Mouse (Mus musculus) midbrain, embryonic 16.5 days (tissue): ENCODE measurements at regions not wholly inside any gene's neighbourhood (a gene's known extent, or its start where the extent isn't known, plus 50 kb on each side); places are given as distances from the start of the nearest gene placed in this dataset.
A peak's percentile ranks its signal among the peaks of the same experiment; 100 is the strongest.

Experiments
- ATAC-seq: fragments of 200-750 bp; cut with Nextera tagmentation; 2 replicates; pipeline ENCODE4 v1.8.0; 2017; ENCODE audit warnings: moderate TSS enrichment
- H3K27ac ChIP-seq: fragments of 300-500 bp; sonication (generic); 2 replicates; pipeline ENCODE4 v1.5.1; 2014; ENCODE audit warnings: mild to moderate bottlenecking, low read length, mixed read lengths
- H3K27me3 ChIP-seq: fragments of 300-500 bp; sonication (generic); 2 replicates; pipeline ENCODE4 v1.6.1; 2014; ENCODE audit warnings: low read depth, low read length, mixed read lengths; ENCODE audit not compliant: control insufficient read depth, insufficient read depth
- H3K36me3 ChIP-seq: fragments of 300-500 bp; sonication (generic); 2 replicates; pipeline ENCODE4 v1.6.1; 2014; ENCODE audit warnings: mild to moderate bottlenecking, low read length, moderate library complexity, mixed read lengths; ENCODE audit not compliant: control insufficient read depth, insufficient read depth
- H3K4me1 ChIP-seq: fragments of 300-500 bp; sonication (generic); 2 replicates; pipeline ENCODE4 v1.6.1; 2014; ENCODE audit warnings: mild to moderate bottlenecking, low read length, mixed read lengths; ENCODE audit not compliant: control insufficient read depth, insufficient read depth
- H3K4me2 ChIP-seq: fragments of 300-500 bp; sonication (generic); 2 replicates; pipeline ENCODE4 v1.6.1; 2014; ENCODE audit warnings: mild to moderate bottlenecking, low read length, mixed read lengths
- H3K4me3 ChIP-seq: fragments of 300-500 bp; sonication (generic); 2 replicates; pipeline ENCODE4 v1.5.1; 2014; ENCODE audit warnings: low read depth, mild to moderate bottlenecking, low read length, moderate library complexity, mixed read lengths
- H3K9ac ChIP-seq: fragments of 300-500 bp; sonication (generic); 2 replicates; pipeline ENCODE4 v1.6.1; 2014; ENCODE audit warnings: low read depth, low read length, mixed read lengths
- H3K9me3 ChIP-seq: fragments of 300-500 bp; sonication (generic); replicated peaks from 2 replicates; pipeline ENCODE4 v1.6.1; 2014; ENCODE audit warnings: mild to moderate bottlenecking, low read length, mixed read lengths; ENCODE audit not compliant: control insufficient read depth, poor library complexity, severe bottlenecking
- WGBS: fragments of 180-500 bp; shearing (Covaris S2); extraction: QIAGEN DNeasy Blood & Tissue Kit; methylation state at CpG from one replicate; pipeline ENCODE4 v1.1.7; 2014; 5-methylcytosine and 5-hydroxymethylcytosine counted together

GRCm38 (mm10) chr4:150774289-150774914 lies 79.3 kb upstream of the Errfi1 start:
- H3K27ac ChIP-seq, result no peak overlapping the region
- WGBS, result 87% methylated on average over 7 of the region's 7 CpGs

GRCm38 (mm10) chr4:150771922-150772651 lies 81.6 kb upstream of the Errfi1 start:
- Histone ChIP-seq H3K4me3 (no peak overlapping the region), H3K9ac (no peak overlapping the region), H3K9me3 (0 out of 2 replicates have a peak, but pooled peaks cover 5% of the 10 kb centered on the region), H3K27me3 (no peaks in the 10 kb centered on the region), H3K36me3 (no peaks in the 10 kb centered on the region), H3K27ac (no peak overlapping the region), H3K4me2 (no peak overlapping the region), H3K4me1 (no peaks in the 10 kb centered on the region)
- no peak for ATAC-seq
- 83% methylated on average over 6 of the region's 6 CpGs for WGBS

More at GRCm38 (mm10) chr4:150774289-150774914, 79.3 kb upstream of the Errfi1 start:
- no peak for ATAC-seq
- H3K4me2 ChIP-seq, result no peak overlapping the region
- no peak overlapping the region for H3K4me3 ChIP-seq
- no peaks in the 10 kb centered on the region for H3K36me3 ChIP-seq
- H3K27me3 ChIP-seq, result no peaks in the 10 kb centered on the region
- H3K9ac ChIP-seq, result no peak overlapping the region
- 0 out of 2 replicates have a peak, but pooled peaks cover 5% of the 10 kb centered on the region for H3K9me3 ChIP-seq
- H3K4me1 ChIP-seq, result no peaks in the 10 kb centered on the region

- no peak overlapping the region for H3K27ac ChIP-seq
- H3K27me3 ChIP-seq, result no peaks in the 10 kb centered on the region
- 0 out of 2 replicates have a peak, but pooled peaks cover 5% of the 10 kb centered on the region for H3K9me3 ChIP-seq
- H3K9ac ChIP-seq, result no peak overlapping the region
- H3K4me3 ChIP-seq, result no peak overlapping the region
- H3K4me2 ChIP-seq, result no peak overlapping the region
- H3K36me3 ChIP-seq, result no peaks in the 10 kb centered on the region
- no peak for ATAC-seq
- H3K4me1 ChIP-seq, result no peaks in the 10 kb centered on the region
- 36% methylated on average over 2 of the region's 2 CpGs for WGBS
These were observed 82.2 kb upstream of the Errfi1 start for GRCm38 (mm10) chr4:150771469-150771868.

DNA sequence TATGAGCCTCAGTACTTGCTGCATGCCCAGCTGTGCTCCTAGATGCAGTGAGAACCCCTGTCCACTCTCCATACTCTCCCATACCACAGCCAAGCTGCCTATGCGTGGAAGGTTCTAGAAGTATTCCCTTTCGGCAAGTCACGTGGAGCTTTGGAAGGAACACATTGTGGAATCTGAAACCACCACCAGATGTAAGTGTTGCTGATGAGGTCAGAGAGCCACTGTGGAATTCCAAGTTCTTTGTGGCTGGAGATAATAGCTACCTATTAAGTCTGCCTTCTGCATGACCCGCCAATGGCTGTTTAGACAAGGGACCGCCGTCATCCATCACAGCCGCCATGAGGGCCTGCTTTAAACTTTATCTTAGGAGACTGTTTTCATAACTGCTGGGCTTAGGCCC lies 84.7 kb upstream of the Errfi1 start:
- no peak overlapping the region for H3K27ac ChIP-seq
- no peaks in the 10 kb centered on the region for H3K4me1 ChIP-seq
- H3K4me2 ChIP-seq, result no peak overlapping the region
- no peaks in the 10 kb centered on the region for H3K36me3 ChIP-seq
- 80% methylated on average over 7 of the region's 7 CpGs for WGBS
- no peak overlapping the region for H3K9ac ChIP-seq
- 0 out of 2 replicates have a peak, but pooled peaks cover 5% of the 10 kb centered on the region for H3K9me3 ChIP-seq
- no peaks in the 10 kb centered on the region for H3K27me3 ChIP-seq
- H3K4me3 ChIP-seq, result no peak overlapping the region
- ATAC-seq, result no peak

DNA sequence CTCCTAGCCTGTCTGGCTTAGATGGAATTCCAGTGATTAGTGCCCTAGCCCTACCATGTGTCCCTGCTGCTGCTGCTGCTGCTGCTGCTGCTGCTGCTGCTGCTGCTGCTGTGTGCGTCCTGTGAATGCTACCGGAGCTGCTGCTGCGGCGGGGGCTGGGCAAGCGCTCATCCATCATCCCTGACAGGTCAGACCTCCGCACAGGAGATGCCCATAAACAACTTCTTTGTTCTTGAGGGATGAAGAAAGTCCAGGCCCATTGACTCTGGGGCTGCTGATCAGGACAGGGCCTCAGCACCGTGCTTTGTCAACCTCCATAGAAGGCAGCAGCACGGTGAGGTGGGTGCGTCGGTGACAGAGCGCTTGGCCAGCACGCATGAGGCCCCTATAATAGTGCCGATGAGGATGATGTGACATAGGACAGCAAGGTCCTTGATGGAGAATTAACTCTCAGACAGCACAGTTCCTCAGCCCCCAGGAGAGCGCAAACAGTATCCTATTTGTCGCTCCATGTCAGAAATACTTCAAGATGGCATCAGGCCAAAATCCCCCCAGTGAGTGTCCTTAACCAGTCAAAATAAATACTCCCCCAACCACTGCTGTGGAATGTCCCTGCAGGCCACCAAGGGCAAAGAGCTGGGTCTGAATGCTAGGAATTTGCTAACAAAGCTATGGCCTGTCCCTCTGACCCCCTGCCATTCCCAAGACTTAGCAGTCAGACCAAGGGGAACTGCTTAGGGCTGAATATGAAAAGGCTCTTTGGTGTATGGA lies 95.1 kb upstream of the Errfi1 start:
- peak overlapping the region; percentile 29; the same call in 1 of the 2 replicates for H3K4me2 ChIP-seq
- no peak overlapping the region for H3K4me3 ChIP-seq
- WGBS, result 12% methylated on average over 15 of the region's 15 CpGs
- H3K27ac ChIP-seq, result peak overlapping the region; percentile 79
- no peaks in the 10 kb centered on the region for H3K36me3 ChIP-seq
- peak; percentile 71 for ATAC-seq
- H3K4me1 ChIP-seq, result peaks cover 12% of the 10 kb centered on the region
- H3K27me3 ChIP-seq, result no peaks in the 10 kb centered on the region
- no peaks in the 10 kb centered on the region for H3K9me3 ChIP-seq
- peak overlapping the region; percentile 41; the same call in 1 of the 2 replicates for H3K9ac ChIP-seq

- peak overlapping the region; percentile 41; the same call in 1 of the 2 replicates for H3K9ac ChIP-seq
- peak; percentile 55 for ATAC-seq
- peak overlapping the region; percentile 79 for H3K27ac ChIP-seq
- H3K27me3 ChIP-seq, result no peaks in the 10 kb centered on the region
- no peaks in the 10 kb centered on the region for H3K9me3 ChIP-seq
- H3K36me3 ChIP-seq, result no peaks in the 10 kb centered on the region
- peak overlapping the region; percentile 29; the same call in 1 of the 2 replicates for H3K4me2 ChIP-seq
- peaks cover 12% of the 10 kb centered on the region for H3K4me1 ChIP-seq
- WGBS, result 33% methylated on average over 10 of the region's 10 CpGs
- H3K4me3 ChIP-seq, result no peak overlapping the region
These were observed 95.8 kb upstream of the Errfi1 start for GRCm38 (mm10) chr4:150757815-150758426.

GRCm38 (mm10) chr4:150757291-150757741 lies 96.4 kb upstream of the Errfi1 start:
- no peak overlapping the region for H3K4me3 ChIP-seq
- no peak overlapping the region for H3K4me2 ChIP-seq
- no peak overlapping the region; the same call in 1 of the 2 replicates for H3K9ac ChIP-seq
- no peaks in the 10 kb centered on the region for H3K9me3 ChIP-seq
- peaks cover 12% of the 10 kb centered on the region for H3K4me1 ChIP-seq
- 77% methylated on average over 10 of the region's 10 CpGs for WGBS
- no peaks in the 10 kb centered on the region for H3K27me3 ChIP-seq
- H3K27ac ChIP-seq, result peak overlapping the region; percentile 79; the same call in 1 of the 2 replicates
- no peak for ATAC-seq
- H3K36me3 ChIP-seq, result no peaks in the 10 kb centered on the region

- Histone ChIP-seq H3K27ac (no peak overlapping the region), H3K4me1 (peaks cover 12% of the 10 kb centered on the region), H3K36me3 (no peaks in the 10 kb centered on the region), H3K27me3 (no peaks in the 10 kb centered on the region), H3K9me3 (no peaks in the 10 kb centered on the region), H3K9ac (no peak overlapping the region), H3K4me2 (no peak overlapping the region), H3K4me3 (no peak overlapping the region)
- 97% methylated on average over 7 of the region's 7 CpGs for WGBS
- ATAC-seq, result no peak
These were observed 98.3 kb upstream of the Errfi1 start for GRCm38 (mm10) chr4:150755446-150755845.
